Mouse (Mus musculus) erythroblast, embryonic 14.5 days (primary cell): Measurements from ENCODE around the gene Fgfr2.

Experiments
- GATA1 ChIP-seq: IDR thresholded peaks from 2 replicates; pipeline ENCODE4 v1.6.1; 2012; ENCODE audit warnings: low read length, inconsistent platforms, mixed read lengths
- TAL1 ChIP-seq: IDR thresholded peaks from 3 replicates; pipeline ENCODE4 v1.6.1; 2012; ENCODE audit warnings: low read length, inconsistent platforms, mixed read lengths

GRCm38 (mm10) chr7:132234250-132234649 lies 888.9 kb downstream of the Fgfr2 start:
- no peak for TF ChIP-seq TAL1
- TF ChIP-seq GATA1: no peak
